Mouse (Mus musculus): ENCODE measurements around the gene Fbxl12. TPM values are rescaled to one million over a fixed set of nuclear protein-coding genes. Genes with fewer than 3 reads are reported as not detected.
A peak's percentile ranks its signal among the peaks of the same experiment; 100 is the strongest.
"Not testable (repeated sequence)": the region's sequence is repeated elsewhere in the genome, so short reads cannot be mapped to it uniquely, and the experiment has no call there.

Fbxl12 gene
- 12.5 and 13.5 TPM in 2 replicates for polyA plus RNA-seq (2014; fragmentation: Nextera tagmentation; extraction: Ambion mirVana)

DNA sequence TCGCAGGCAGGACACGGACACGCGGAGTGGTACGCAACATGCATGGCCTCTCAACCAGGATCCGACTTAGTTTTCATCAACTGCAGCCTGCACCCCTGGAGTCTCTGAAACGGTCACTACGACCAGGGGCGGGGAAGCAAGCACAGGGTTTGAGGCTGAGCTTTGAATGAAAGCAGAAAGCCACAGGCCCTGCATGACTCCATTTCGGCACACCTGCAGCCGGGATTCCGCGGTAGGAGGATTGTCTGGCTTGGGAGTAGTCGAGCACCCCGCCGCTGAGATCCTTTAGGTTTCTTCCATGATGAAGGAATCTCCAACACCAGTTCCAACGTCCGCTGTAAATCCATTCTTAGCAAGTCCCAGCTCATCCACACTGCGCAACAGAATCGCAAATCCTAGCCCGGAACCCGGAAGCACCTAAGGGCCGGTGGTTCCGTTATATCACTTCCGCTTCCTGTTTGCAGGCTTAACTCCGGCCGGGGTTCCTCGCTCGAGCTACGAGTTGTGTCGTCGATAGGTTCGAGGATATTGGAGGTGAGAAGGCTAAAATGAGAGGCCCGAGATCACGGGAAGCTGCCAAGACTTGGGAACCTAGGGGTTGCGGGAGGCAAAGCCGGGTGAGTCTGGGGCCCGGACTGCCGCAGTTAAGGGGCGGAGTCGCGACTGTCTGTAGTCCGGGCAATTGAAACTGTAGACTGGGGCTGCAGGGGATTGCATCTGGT, at the start of gene Fbxl12:
Fbxl12 (minus strand) TSS at position 408 of the 722 bp plus-strand sequence.
- Histone ChIP-seq H3K9me3 (replicated peaks; ENCODE audit: control insufficient read depth, low read length) (no peaks in the 10 kb centered on the region), H3K36me3 (ENCODE audit: control insufficient read depth, insufficient read depth, low read length) (no peaks in the 10 kb centered on the region), H3K4me2 (peak within 1 kb of the TSS; percentile 98), H3K27me3 (ENCODE audit: control insufficient read depth, insufficient read depth, low read length) (no peaks in the 10 kb centered on the region), H3K27ac (ENCODE audit: low read depth, low read length) (peak within 1 kb of the TSS; percentile 94; the same call in 1 of the 2 replicates), H3K9ac (ENCODE audit: low read depth, low read length) (peak within 1 kb of the TSS; percentile 91), H3K4me1 (ENCODE audit: control insufficient read depth, insufficient read depth, low read length) (peaks cover 14% of the 10 kb centered on the region), H3K4me3 (ENCODE audit: low read depth, low read length) (peak within 1 kb of the TSS; percentile 97)
- ATAC-seq (replicated peaks; ENCODE audit: insufficient number of reproducible peaks, low FRiP score, low TSS enrichment) = no peak
- WGBS (ENCODE audit: insufficient replicate concordance) = under 1% methylated on average over 43 of the region's 43 CpGs

DNA sequence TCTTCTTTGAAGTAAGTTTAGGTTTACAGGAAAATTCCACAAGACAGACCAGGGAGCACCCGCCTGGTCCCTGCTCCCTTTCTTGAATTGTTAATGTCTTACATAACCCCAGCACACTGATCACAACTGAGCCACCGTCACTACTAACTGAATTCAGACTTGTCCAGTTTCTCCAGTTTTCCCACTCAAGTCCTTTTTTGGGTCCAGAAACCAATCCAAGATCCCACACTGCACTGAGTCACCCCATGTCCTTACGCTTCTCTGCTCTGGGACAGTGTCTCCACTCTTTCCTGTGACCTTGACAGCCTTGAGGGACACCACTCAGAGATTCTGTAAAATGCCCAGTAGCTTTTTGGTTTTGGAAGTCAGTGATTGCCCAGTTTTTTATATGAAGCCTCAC, 48.3 kb upstream of the Fbxl12 start:
- Histone ChIP-seq H3K27ac (ENCODE audit: low read depth, low read length) (no peak overlapping the region), H3K4me2 (no peak overlapping the region), H3K9ac (ENCODE audit: low read depth, low read length) (no peak overlapping the region), H3K4me3 (ENCODE audit: low read depth, low read length) (no peak overlapping the region), H3K36me3 (ENCODE audit: control insufficient read depth, insufficient read depth, low read length) (no peaks in the 10 kb centered on the region), H3K4me1 (ENCODE audit: control insufficient read depth, insufficient read depth, low read length) (peaks cover 14% of the 10 kb centered on the region), H3K27me3 (ENCODE audit: control insufficient read depth, insufficient read depth, low read length) (peaks cover 6% of the 10 kb centered on the region; the same call in 1 of the 2 replicates), H3K9me3 (replicated peaks; ENCODE audit: control insufficient read depth, low read length) (no peaks in the 10 kb centered on the region)
- no peak for ATAC-seq (replicated peaks; ENCODE audit: insufficient number of reproducible peaks, low FRiP score, low TSS enrichment)
- WGBS (ENCODE audit: insufficient replicate concordance) = 79% methylated on average over 3 of the region's 3 CpGs

DNA sequence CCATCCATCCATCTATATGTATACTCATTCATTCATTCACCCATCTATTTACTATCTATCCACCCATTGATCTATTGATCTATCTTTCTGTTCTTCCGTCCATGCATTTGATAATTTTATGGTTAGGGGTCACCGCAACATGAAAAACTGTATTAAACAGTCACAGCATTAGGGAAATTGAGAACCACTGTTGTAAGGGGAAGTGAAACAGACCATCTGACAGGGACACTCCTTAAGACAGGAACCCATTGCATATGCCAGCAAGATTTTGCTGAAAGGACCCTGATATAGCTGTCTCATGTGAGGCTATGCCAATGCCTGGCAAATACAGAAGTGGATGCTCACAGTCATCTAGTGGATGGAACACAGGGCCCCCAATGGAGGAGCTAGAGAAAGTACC, 45.9 kb upstream of the Fbxl12 start:
- not testable (repeated sequence) for H3K27ac ChIP-seq (ENCODE audit: low read depth, low read length); H3K36me3 ChIP-seq (ENCODE audit: control insufficient read depth, insufficient read depth, low read length); ATAC-seq (replicated peaks; ENCODE audit: insufficient number of reproducible peaks, low FRiP score, low TSS enrichment); H3K27me3 ChIP-seq (ENCODE audit: control insufficient read depth, insufficient read depth, low read length); H3K9me3 ChIP-seq (replicated peaks; ENCODE audit: control insufficient read depth, low read length); H3K4me1 ChIP-seq (ENCODE audit: control insufficient read depth, insufficient read depth, low read length); H3K4me2 ChIP-seq; H3K4me3 ChIP-seq (ENCODE audit: low read depth, low read length); H3K9ac ChIP-seq (ENCODE audit: low read depth, low read length)
- 87% methylated on average over 2 of the region's 2 CpGs for whole genome bisulfite sequencing (ENCODE audit: insufficient replicate concordance)

DNA sequence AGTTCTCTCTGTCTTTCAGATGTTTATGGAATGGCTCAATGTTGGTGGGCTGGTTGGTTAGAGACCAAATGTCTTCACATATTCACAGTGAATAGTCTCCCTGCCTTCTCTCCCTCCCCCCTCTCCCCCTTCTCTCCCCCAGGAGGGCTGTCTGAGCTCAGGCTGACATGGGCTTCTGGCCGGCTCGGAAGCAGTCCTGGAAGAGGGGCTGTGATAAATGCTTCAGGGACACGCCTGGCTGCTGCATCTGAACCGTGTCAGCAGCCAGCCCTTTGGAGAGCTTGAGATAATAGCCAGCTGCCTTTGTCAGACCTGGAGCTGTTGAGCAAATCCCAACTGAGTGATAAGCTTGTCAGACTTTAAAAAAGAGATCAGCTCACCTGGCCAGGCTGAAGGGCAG, 45.3 kb upstream of the Fbxl12 start:
- H3K36me3 ChIP-seq (ENCODE audit: control insufficient read depth, insufficient read depth, low read length) = no peaks in the 10 kb centered on the region
- peaks cover 8% of the 10 kb centered on the region for H3K4me1 ChIP-seq (ENCODE audit: control insufficient read depth, insufficient read depth, low read length)
- no peak overlapping the region for H3K9ac ChIP-seq (ENCODE audit: low read depth, low read length)
- H3K4me2 ChIP-seq = no peak overlapping the region
- H3K9me3 ChIP-seq (replicated peaks; ENCODE audit: control insufficient read depth, low read length) = no peaks in the 10 kb centered on the region
- no peak for ATAC-seq (replicated peaks; ENCODE audit: insufficient number of reproducible peaks, low FRiP score, low TSS enrichment)
- WGBS (ENCODE audit: insufficient replicate concordance) = 1% methylated on average over 4 of the region's 4 CpGs
- peak overlapping the region; percentile 29; the same call in 1 of the 2 replicates for H3K27ac ChIP-seq (ENCODE audit: low read depth, low read length)
- no peak overlapping the region for H3K4me3 ChIP-seq (ENCODE audit: low read depth, low read length)
- H3K27me3 ChIP-seq (ENCODE audit: control insufficient read depth, insufficient read depth, low read length) = no peaks in the 10 kb centered on the region

DNA sequence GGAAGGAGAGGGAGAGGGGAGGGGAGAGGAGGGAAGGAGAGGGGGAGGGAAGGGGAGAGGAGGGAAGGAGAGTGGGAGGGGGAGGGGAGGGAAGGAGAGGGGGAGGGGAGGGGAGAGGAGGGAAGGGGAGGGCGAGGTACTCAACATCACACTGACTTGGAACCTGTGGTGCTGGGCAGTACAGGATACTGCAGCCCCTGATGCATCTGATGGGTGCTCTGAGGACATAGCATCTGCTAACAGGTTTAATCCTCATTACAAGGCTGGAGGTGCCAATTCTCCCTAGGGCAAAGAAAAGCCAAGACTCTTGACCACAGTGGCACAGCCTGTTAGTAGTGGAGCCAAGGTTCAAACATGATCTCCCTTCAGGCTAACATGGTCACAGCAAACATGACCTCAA, 44.8 kb upstream of the Fbxl12 start:
- peak overlapping the region; percentile 29; the same call in 1 of the 2 replicates for H3K27ac ChIP-seq (ENCODE audit: low read depth, low read length)
- no peaks in the 10 kb centered on the region for H3K9me3 ChIP-seq (replicated peaks; ENCODE audit: control insufficient read depth, low read length)
- WGBS (ENCODE audit: insufficient replicate concordance) = 83% methylated on average over 1 of the region's 1 CpGs
- H3K4me2 ChIP-seq = no peak overlapping the region
- no peak; the same call in 1 of the 2 replicates for ATAC-seq (replicated peaks; ENCODE audit: insufficient number of reproducible peaks, low FRiP score, low TSS enrichment)
- H3K27me3 ChIP-seq (ENCODE audit: control insufficient read depth, insufficient read depth, low read length) = no peaks in the 10 kb centered on the region
- peaks cover 8% of the 10 kb centered on the region for H3K4me1 ChIP-seq (ENCODE audit: control insufficient read depth, insufficient read depth, low read length)
- H3K4me3 ChIP-seq (ENCODE audit: low read depth, low read length) = no peak overlapping the region
- no peak overlapping the region for H3K9ac ChIP-seq (ENCODE audit: low read depth, low read length)
- H3K36me3 ChIP-seq (ENCODE audit: control insufficient read depth, insufficient read depth, low read length) = no peaks in the 10 kb centered on the region

DNA sequence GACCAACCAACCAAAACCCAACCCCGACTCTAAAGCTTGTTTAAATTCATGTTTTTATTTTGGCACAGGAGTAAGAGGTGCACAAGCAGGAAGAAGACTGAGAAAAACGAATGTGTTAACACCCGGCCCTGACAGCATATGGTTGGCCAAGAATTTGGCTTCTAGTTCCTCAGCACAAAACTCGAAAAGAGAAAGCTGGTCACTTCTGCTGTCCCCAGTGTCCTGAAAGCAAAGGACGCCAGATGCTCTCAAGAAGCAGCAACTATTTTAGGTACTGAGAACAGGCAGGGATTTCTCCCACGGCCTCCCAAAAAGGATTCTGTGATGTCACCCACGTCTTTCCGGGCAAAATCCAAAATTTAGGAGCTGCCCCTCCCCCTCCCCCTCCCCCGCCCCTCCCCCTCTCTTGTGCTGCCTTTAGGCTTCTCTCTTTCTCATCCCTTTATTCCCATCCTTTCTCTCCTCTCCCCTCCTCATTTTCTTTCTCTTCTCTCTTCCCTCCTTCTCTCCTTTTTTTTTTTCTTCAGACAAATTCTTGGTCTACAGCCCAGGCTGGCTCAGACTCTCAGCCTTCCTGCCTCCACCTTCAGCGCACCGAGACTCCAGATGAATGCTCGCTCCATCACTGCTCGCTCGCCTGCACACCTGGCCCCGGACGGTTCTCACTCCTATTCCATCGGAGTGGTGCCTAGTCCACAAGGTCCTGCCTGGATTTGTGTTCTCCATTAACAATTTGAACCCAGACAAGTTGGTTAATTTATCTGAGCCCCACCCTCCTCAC, 40.7 kb upstream of the Fbxl12 start:
- Histone ChIP-seq H3K27me3 (ENCODE audit: control insufficient read depth, insufficient read depth, low read length) (no peaks in the 10 kb centered on the region), H3K9ac (ENCODE audit: low read depth, low read length) (no peak overlapping the region), H3K4me2 (no peak overlapping the region), H3K4me3 (ENCODE audit: low read depth, low read length) (no peak overlapping the region), H3K36me3 (ENCODE audit: control insufficient read depth, insufficient read depth, low read length) (no peaks in the 10 kb centered on the region), H3K27ac (ENCODE audit: low read depth, low read length) (no peak overlapping the region), H3K4me1 (ENCODE audit: control insufficient read depth, insufficient read depth, low read length) (peaks cover 8% of the 10 kb centered on the region), H3K9me3 (replicated peaks; ENCODE audit: control insufficient read depth, low read length) (no peaks in the 10 kb centered on the region)
- WGBS (ENCODE audit: insufficient replicate concordance) = 50% methylated on average over 17 of the region's 17 CpGs
- no peak for ATAC-seq (replicated peaks; ENCODE audit: insufficient number of reproducible peaks, low FRiP score, low TSS enrichment)

DNA sequence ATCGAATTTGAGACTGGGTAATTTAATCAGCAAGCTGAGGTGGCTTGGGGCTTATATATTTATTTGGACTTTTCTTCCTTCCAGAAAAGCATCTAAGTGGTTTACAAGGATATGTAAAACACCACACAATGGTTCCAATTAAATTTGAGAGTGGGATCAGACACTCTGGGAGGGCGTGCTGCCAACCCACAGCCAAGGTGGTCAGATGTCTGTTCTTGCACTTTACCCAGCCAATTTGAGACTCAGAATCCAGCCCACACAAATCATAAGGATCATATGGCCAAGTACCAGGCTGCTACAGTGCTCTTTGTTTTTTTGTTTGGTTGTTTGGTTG, 37.8 kb upstream of the Fbxl12 start:
- Histone ChIP-seq H3K4me3 (ENCODE audit: low read depth, low read length) (no peak overlapping the region), H3K4me2 (no peak overlapping the region), H3K9me3 (replicated peaks; ENCODE audit: control insufficient read depth, low read length) (no peaks in the 10 kb centered on the region), H3K27ac (ENCODE audit: low read depth, low read length) (no peak overlapping the region), H3K27me3 (ENCODE audit: control insufficient read depth, insufficient read depth, low read length) (no peaks in the 10 kb centered on the region), H3K4me1 (ENCODE audit: control insufficient read depth, insufficient read depth, low read length) (no peaks in the 10 kb centered on the region), H3K9ac (ENCODE audit: low read depth, low read length) (no peak overlapping the region), H3K36me3 (ENCODE audit: control insufficient read depth, insufficient read depth, low read length) (no peaks in the 10 kb centered on the region)
- WGBS (ENCODE audit: insufficient replicate concordance) = 67% methylated on average over 2 of the region's 2 CpGs
- ATAC-seq (replicated peaks; ENCODE audit: insufficient number of reproducible peaks, low FRiP score, low TSS enrichment) = no peak

DNA sequence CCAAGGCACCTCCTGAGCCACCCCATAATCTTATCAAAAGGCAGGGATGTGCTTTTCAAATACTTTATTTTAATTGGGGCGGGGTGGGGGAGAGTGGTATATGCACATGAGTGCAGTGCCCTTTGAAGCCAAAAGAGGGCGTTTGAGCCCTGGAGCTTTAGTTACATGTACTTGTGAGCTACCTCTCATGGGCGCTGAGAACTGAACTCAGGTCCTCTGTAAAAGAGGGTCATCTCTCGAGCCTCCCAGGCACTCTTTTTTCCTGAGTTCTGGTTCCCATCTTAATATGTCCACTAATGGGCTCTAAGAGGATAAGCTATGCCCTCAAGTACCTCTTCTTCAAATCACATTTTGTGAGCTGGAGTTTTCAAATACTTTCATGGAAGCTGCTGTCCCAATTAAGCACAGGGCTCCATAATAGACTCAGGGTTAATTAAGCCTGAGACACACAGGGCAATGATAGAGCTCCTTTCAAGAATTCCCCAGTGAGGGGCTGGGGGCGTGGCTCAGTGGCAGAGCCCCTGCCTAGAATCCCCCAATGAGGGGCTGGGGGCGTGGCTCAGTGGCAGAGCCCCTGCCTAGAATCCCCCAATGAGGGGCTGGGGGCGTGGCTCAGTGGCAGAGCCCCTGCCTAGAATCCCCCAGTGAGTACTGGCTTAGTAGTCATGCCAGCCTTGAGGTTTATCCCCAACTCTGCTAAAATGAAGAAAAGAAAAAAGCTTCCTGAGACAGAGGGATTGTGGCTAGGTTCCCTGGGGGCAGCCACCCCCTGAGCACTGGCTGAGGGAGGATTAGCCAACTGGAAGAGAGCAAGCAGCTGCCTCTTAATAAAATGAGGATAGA, 37.2 kb upstream of the Fbxl12 start:
- ATAC-seq (replicated peaks; ENCODE audit: insufficient number of reproducible peaks, low FRiP score, low TSS enrichment) = no peak
- H3K27ac ChIP-seq (ENCODE audit: low read depth, low read length) = no peak overlapping the region
- no peaks in the 10 kb centered on the region for H3K36me3 ChIP-seq (ENCODE audit: control insufficient read depth, insufficient read depth, low read length)
- H3K4me3 ChIP-seq (ENCODE audit: low read depth, low read length) = no peak overlapping the region
- H3K9me3 ChIP-seq (replicated peaks; ENCODE audit: control insufficient read depth, low read length) = no peaks in the 10 kb centered on the region
- no peak overlapping the region for H3K4me2 ChIP-seq
- no peaks in the 10 kb centered on the region for H3K27me3 ChIP-seq (ENCODE audit: control insufficient read depth, insufficient read depth, low read length)
- no peak overlapping the region for H3K9ac ChIP-seq (ENCODE audit: low read depth, low read length)
- no peaks in the 10 kb centered on the region for H3K4me1 ChIP-seq (ENCODE audit: control insufficient read depth, insufficient read depth, low read length)
- WGBS (ENCODE audit: insufficient replicate concordance) = 50% methylated on average over 6 of the region's 7 CpGs
